Mouse (Mus musculus) right cerebral cortex, postnatal 25 days (tissue): ENCODE measurements at regions not wholly inside any gene's neighbourhood (a gene's known extent, or its start where the extent isn't known, plus 50 kb on each side); places are given as distances from the start of the nearest gene placed in this dataset.
"Not testable (repeated sequence)": the region's sequence is repeated elsewhere in the genome, so short reads cannot be mapped to it uniquely, and the experiment has no call there.

Experiments used
- DNase-seq: peaks from one replicate; pipeline ENCODE4 v3.0.0; 2022

GRCm38 (mm10) chr12:74825664-74826063 lies 351.5 kb downstream of the Kcnh5 start:
- no peak for DNase-seq

- peak; percentile 5 for DNase-seq
These were observed 352.2 kb downstream of the Kcnh5 start for GRCm38 (mm10) chr12:74824735-74825494.

- not testable (repeated sequence) for DNase-seq
These were observed 361.0 kb downstream of the Kcnh5 start for GRCm38 (mm10) chr12:74816181-74816580.

GRCm38 (mm10) chr12:74808571-74808970 lies 368.6 kb downstream of the Kcnh5 start:
- not testable (repeated sequence) for DNase-seq

- DNase-seq = not testable (repeated sequence)
These were observed 369.2 kb downstream of the Kcnh5 start for GRCm38 (mm10) chr12:74807926-74808325.

- DNase-seq = no peak
These were observed 373.2 kb downstream of the Kcnh5 start for GRCm38 (mm10) chr12:74803740-74804512.

- DNase-seq = peak; percentile 38
These were observed 385.1 kb downstream of the Kcnh5 start for GRCm38 (mm10) chr12:74792036-74792435.

GRCm38 (mm10) chr12:74762284-74762683 lies 414.8 kb downstream of the Kcnh5 start:
- DNase-seq = no peak

- peak; percentile 4 for DNase-seq
These were observed 428.9 kb upstream of the Gm11042 start for GRCm38 (mm10) chr12:74745051-74745450.

GRCm38 (mm10) chr12:74728866-74729265 lies 412.7 kb upstream of the Gm11042 start:
- DNase-seq = no peak

GRCm38 (mm10) chr12:74679149-74679548 lies 363.0 kb upstream of the Gm11042 start:
- DNase-seq = no peak

- no peak for DNase-seq
These were observed 361.6 kb upstream of the Gm11042 start for GRCm38 (mm10) chr12:74677835-74678234.

- DNase-seq = no peak
These were observed 342.2 kb upstream of the Gm11042 start for GRCm38 (mm10) chr12:74658406-74658805.

GRCm38 (mm10) chr12:74657036-74657648 lies 340.9 kb upstream of the Gm11042 start:
- no peak for DNase-seq

GRCm38 (mm10) chr12:74651256-74651655 lies 335.1 kb upstream of the Gm11042 start:
- DNase-seq = no peak

GRCm38 (mm10) chr12:74632827-74633226 lies 316.6 kb upstream of the Gm11042 start:
- DNase-seq = no peak

GRCm38 (mm10) chr12:74595208-74595607 lies 279.0 kb upstream of the Gm11042 start:
- no peak for DNase-seq

GRCm38 (mm10) chr12:74554599-74554998 lies 238.4 kb upstream of the Gm11042 start:
- no peak for DNase-seq

- no peak for DNase-seq
These were observed 228.0 kb upstream of the Gm11042 start for GRCm38 (mm10) chr12:74544172-74544571.

- no peak for DNase-seq
These were observed 218.7 kb upstream of the Gm11042 start for GRCm38 (mm10) chr12:74534882-74535281.

GRCm38 (mm10) chr12:74528983-74529566 lies 212.9 kb upstream of the Gm11042 start:
- DNase-seq = no peak

GRCm38 (mm10) chr12:74527190-74527621 lies 211.0 kb upstream of the Gm11042 start:
- no peak for DNase-seq

GRCm38 (mm10) chr12:74523988-74524387 lies 207.8 kb upstream of the Gm11042 start:
- no peak for DNase-seq
